Mouse (Mus musculus) olfactory bulb, adult 2 months (tissue): Measurements from ENCODE around the gene Sgpp1. TPM values are rescaled to one million over a fixed set of nuclear protein-coding genes. Genes with fewer than 3 reads are reported as not detected.

Source experiments
- H3K27ac ChIP-seq: fragments of 200-500 bp; 2 replicates; pipeline ENCODE4 v1.5.1; 2012; ENCODE audit warnings: low read depth, low read length; ENCODE audit not compliant: insufficient read depth
- H3K4me1 ChIP-seq: fragments of 200-500 bp; 2 replicates; pipeline ENCODE4 v1.6.1; 2012; ENCODE audit warnings: low read length; ENCODE audit not compliant: control insufficient read depth, insufficient read depth
- H3K4me3 ChIP-seq: fragments of 200-500 bp; 2 replicates; pipeline ENCODE4 v1.5.1; 2012; ENCODE audit warnings: mild to moderate bottlenecking, low read depth, low read length, moderate library complexity; ENCODE audit not compliant: insufficient read depth
- CTCF ChIP-seq: fragments of 200-500 bp; IDR thresholded peaks from 2 replicates; pipeline ENCODE4 v1.5.1; 2012; ENCODE audit warnings: low read depth, mild to moderate bottlenecking, low read length, moderate library complexity; ENCODE audit not compliant: insufficient read depth
- POLR2A ChIP-seq: fragments of 200-500 bp; IDR thresholded peaks from 2 replicates; pipeline ENCODE4 v1.6.1; 2012; ENCODE audit warnings: mild to moderate bottlenecking, low read depth, low read length, moderate library complexity; ENCODE audit not compliant: insufficient read depth
- whole genome bisulfite sequencing: fragments of 180-500 bp; shearing (Covaris S2); methylation state at CpG from one replicate; pipeline ENCODE4 v1.1.7; 2018; 5-methylcytosine and 5-hydroxymethylcytosine counted together
- polyA plus RNA-seq: library from polyadenylated mRNA; stranded (reverse); fragments of >200 nt; gene quantifications from 2 replicates; pipeline ENCODE4 v1.2.4, GENCODE M21; 2012; ENCODE audit warnings: low replicate concordance; ENCODE audit not compliant: missing spikeins, insufficient read depth, insufficient read length

Sgpp1 gene
- polyA plus RNA-seq, 1 experiment, result not detected

GRCm38 (mm10) chr12:75756387-75756786 is 20.9 kb upstream of the Sgpp1 start:
- WGBS, result 94% methylated on average over 2 of the region's 2 CpGs
- no peak for TF ChIP-seq CTCF
- TF ChIP-seq POLR2A, result no peak
- H3K27ac ChIP-seq, result no peak overlapping the region
- H3K4me3 ChIP-seq, result no peak overlapping the region
- peaks cover 3% of the 10 kb centered on the region for H3K4me1 ChIP-seq

GRCm38 (mm10) chr12:75753730-75754129 is 18.2 kb upstream of the Sgpp1 start:
- WGBS, result 93% methylated on average over 8 of the region's 8 CpGs
- Histone ChIP-seq H3K4me1 (no peaks in the 10 kb centered on the region), H3K4me3 (no peak overlapping the region), H3K27ac (no peak overlapping the region)
- TF ChIP-seq CTCF (no peak), POLR2A (no peak)

GRCm38 (mm10) chr12:75752077-75752476 is 16.5 kb upstream of the Sgpp1 start:
- Histone ChIP-seq H3K4me1 (no peaks in the 10 kb centered on the region), H3K27ac (no peak overlapping the region), H3K4me3 (no peak overlapping the region)
- TF ChIP-seq CTCF, result no peak
- TF ChIP-seq POLR2A, result no peak
- WGBS, result 78% methylated on average over 3 of the region's 3 CpGs

GRCm38 (mm10) chr12:75748574-75748973 is 13.0 kb upstream of the Sgpp1 start:
- TF ChIP-seq POLR2A (no peak), CTCF (no peak)
- Histone ChIP-seq H3K4me3 (no peak overlapping the region), H3K27ac (no peak overlapping the region), H3K4me1 (no peaks in the 10 kb centered on the region)
- 72% methylated on average over 4 of the region's 4 CpGs for WGBS

GRCm38 (mm10) chr12:75745697-75746290 is 10.3 kb upstream of the Sgpp1 start:
- H3K4me3 ChIP-seq, result no peak overlapping the region
- TF ChIP-seq CTCF (no peak), POLR2A (no peak)
- 92% methylated on average over 14 of the region's 14 CpGs for WGBS
- H3K4me1 ChIP-seq, result no peaks in the 10 kb centered on the region
- no peak overlapping the region for H3K27ac ChIP-seq

- WGBS, result 95% methylated on average over 5 of the region's 5 CpGs
- Histone ChIP-seq H3K27ac (no peak overlapping the region), H3K4me1 (no peaks in the 10 kb centered on the region), H3K4me3 (no peak overlapping the region)
- TF ChIP-seq CTCF, result no peak
- no peak for TF ChIP-seq POLR2A
These were observed 6.6 kb upstream of the Sgpp1 start for GRCm38 (mm10) chr12:75742101-75742500.

GRCm38 (mm10) chr12:75741273-75741672 is 5.7 kb upstream of the Sgpp1 start:
- TF ChIP-seq POLR2A (no peak), CTCF (no peak)
- Histone ChIP-seq H3K27ac (no peak overlapping the region), H3K4me1 (no peaks in the 10 kb centered on the region), H3K4me3 (no peak overlapping the region)
- WGBS, result 84% methylated on average over 2 of the region's 2 CpGs

- Histone ChIP-seq H3K4me3 (no peak overlapping the region), H3K27ac (no peak overlapping the region), H3K4me1 (no peaks in the 10 kb centered on the region)
- TF ChIP-seq POLR2A, result no peak
- TF ChIP-seq CTCF, result no peak
- WGBS, result 93% methylated on average over 1 of the region's 1 CpGs
These were observed 4.9 kb upstream of the Sgpp1 start for GRCm38 (mm10) chr12:75740451-75740850.

- no peak overlapping the region for H3K27ac ChIP-seq
- no peaks in the 10 kb centered on the region for H3K4me1 ChIP-seq
- no peak overlapping the region for H3K4me3 ChIP-seq
- WGBS, result 83% methylated on average over 2 of the region's 2 CpGs
- TF ChIP-seq CTCF (no peak), POLR2A (no peak)
These were observed 4.1 kb upstream of the Sgpp1 start for GRCm38 (mm10) chr12:75739611-75740010.

GRCm38 (mm10) chr12:75736296-75736695 is 767 bp upstream of the Sgpp1 start:
- 32% methylated on average over 4 of the region's 4 CpGs for WGBS
- Histone ChIP-seq H3K4me1 (no peaks in the 10 kb centered on the region; the same call in 1 of the 2 replicates), H3K4me3 (no peak overlapping the region)

More at GRCm38 (mm10) chr12:75736296-75736695, 767 bp upstream of the Sgpp1 start:
- no peak overlapping the region for H3K27ac ChIP-seq
- TF ChIP-seq CTCF, result no peak
- TF ChIP-seq POLR2A, result no peak
